Mouse (Mus musculus) small intestine, adult 2 months (tissue): ENCODE measurements around the gene Itga6. TPM values are rescaled to one million over a fixed set of nuclear protein-coding genes. Genes with fewer than 3 reads are reported as not detected.
"Not testable (repeated sequence)": the region's sequence is repeated elsewhere in the genome, so short reads cannot be mapped to it uniquely, and the experiment has no call there.

Source experiments
- H3K27ac ChIP-seq: fragments of 200-500 bp; 2 replicates; pipeline ENCODE4 v1.5.1; 2012; ENCODE audit warnings: low read depth, low read length, control low read depth, inconsistent platforms; ENCODE audit not compliant: insufficient read depth
- H3K27me3 ChIP-seq: fragments of 200-500 bp; 2 replicates; pipeline ENCODE4 v1.6.1; 2012; ENCODE audit warnings: mild to moderate bottlenecking, moderate library complexity, low read length, inconsistent platforms; ENCODE audit not compliant: control insufficient read depth, insufficient read depth
- H3K36me3 ChIP-seq: fragments of 200-500 bp; 2 replicates; pipeline ENCODE4 v1.6.1; 2012; ENCODE audit warnings: mild to moderate bottlenecking, low read length, control low read depth, inconsistent platforms; ENCODE audit not compliant: control insufficient read depth, insufficient read depth
- H3K4me1 ChIP-seq: fragments of 200-500 bp; 2 replicates; pipeline ENCODE4 v1.6.1; 2012; ENCODE audit warnings: low read length, inconsistent platforms, mixed read lengths; ENCODE audit not compliant: control insufficient read depth, insufficient read depth, insufficient read length
- H3K4me3 ChIP-seq: fragments of 200-500 bp; 2 replicates; pipeline ENCODE4 v1.5.1; 2012; ENCODE audit warnings: low read depth, mild to moderate bottlenecking, control low read depth, inconsistent platforms, low read length, moderate library complexity
- CTCF ChIP-seq: fragments of 200-500 bp; IDR thresholded peaks from 2 replicates; pipeline ENCODE4 v1.5.1; 2012; ENCODE audit warnings: low read depth, mild to moderate bottlenecking, control low read depth, inconsistent platforms, low read length, moderate library complexity, mixed read lengths; ENCODE audit not compliant: insufficient replicate concordance, insufficient read length; ENCODE audit errors: extremely low read depth
- POLR2A ChIP-seq: fragments of 200-500 bp; IDR thresholded peaks from 2 replicates; pipeline ENCODE4 v1.6.1; 2012; ENCODE audit warnings: low read depth, mild to moderate bottlenecking, control low read depth, inconsistent platforms, low read length, moderate library complexity
- WGBS: fragments of 180-500 bp; shearing (Covaris S2); methylation state at CpG from one replicate; pipeline ENCODE4 v1.1.7; 2018; 5-methylcytosine and 5-hydroxymethylcytosine counted together
- polyA plus RNA-seq: library from polyadenylated mRNA; depleted of rRNA; stranded (reverse); fragments of >200 nt; gene quantifications from 2 replicates; pipeline ENCODE4 v1.2.3, GENCODE M21; 2012; rRNA removed

Gene Itga6
- polyA plus RNA-seq, 1 experiment = 49.8 TPM

GRCm38 (mm10) chr2:71892741-71893349, 147.4 kb downstream of the Itga6 start:
- 83% methylated on average over 7 of the region's 7 CpGs for WGBS
- no peak for TF ChIP-seq POLR2A
- TF ChIP-seq CTCF = no peak
- no peak overlapping the region for H3K27ac ChIP-seq

GRCm38 (mm10) chr2:71895596-71896286, 150.3 kb downstream of the Itga6 start:
- no peak overlapping the region for H3K27ac ChIP-seq
- no peak for TF ChIP-seq CTCF
- TF ChIP-seq POLR2A = no peak
- peaks cover 13% of the 10 kb centered on the region for H3K36me3 ChIP-seq
- no peaks in the 10 kb centered on the region for H3K27me3 ChIP-seq
- WGBS = 93% methylated on average over 13 of the region's 13 CpGs
- no peaks in the 10 kb centered on the region for H3K4me1 ChIP-seq
- H3K4me3 ChIP-seq = no peak overlapping the region

More at GRCm38 (mm10) chr2:71892741-71893349, 147.4 kb downstream of the Itga6 start:
- no peaks in the 10 kb centered on the region for H3K4me1 ChIP-seq
- H3K36me3 ChIP-seq = peaks cover 14% of the 10 kb centered on the region
- H3K27me3 ChIP-seq = no peaks in the 10 kb centered on the region
- H3K4me3 ChIP-seq = no peak overlapping the region

- WGBS = 86% methylated on average over 12 of the region's 12 CpGs
- Histone ChIP-seq H3K27me3 (no peaks in the 10 kb centered on the region), H3K4me1 (no peaks in the 10 kb centered on the region), H3K4me3 (no peak overlapping the region), H3K36me3 (peaks cover 12% of the 10 kb centered on the region), H3K27ac (no peak overlapping the region)
- no peak for TF ChIP-seq CTCF
- no peak for TF ChIP-seq POLR2A
Measured at GRCm38 (mm10) chr2:71897420-71897819, 152.0 kb downstream of the Itga6 start.

- Histone ChIP-seq H3K4me3 (no peak overlapping the region), H3K36me3 (peaks cover 9% of the 10 kb centered on the region), H3K27me3 (no peaks in the 10 kb centered on the region), H3K4me1 (no peaks in the 10 kb centered on the region), H3K27ac (no peak overlapping the region)
- TF ChIP-seq CTCF (no peak), POLR2A (no peak)
- WGBS = 51% methylated on average over 8 of the region's 8 CpGs
Measured at GRCm38 (mm10) chr2:71898335-71898856, 153.0 kb downstream of the Itga6 start.

GRCm38 (mm10) chr2:71899886-71900285, 154.5 kb downstream of the Itga6 start:
- TF ChIP-seq POLR2A = no peak
- no peak for TF ChIP-seq CTCF
- Histone ChIP-seq H3K27me3 (no peaks in the 10 kb centered on the region), H3K27ac (no peak overlapping the region), H3K4me3 (no peak overlapping the region), H3K4me1 (no peaks in the 10 kb centered on the region), H3K36me3 (peaks cover 9% of the 10 kb centered on the region)
- 86% methylated on average over 15 of the region's 15 CpGs for WGBS

GRCm38 (mm10) chr2:71905154-71905553, 159.7 kb downstream of the Itga6 start:
- 68% methylated on average over 7 of the region's 7 CpGs for WGBS
- TF ChIP-seq CTCF = no peak
- TF ChIP-seq POLR2A = no peak
- no peak overlapping the region for H3K4me3 ChIP-seq
- no peak overlapping the region for H3K27ac ChIP-seq
- no peaks in the 10 kb centered on the region for H3K27me3 ChIP-seq
- H3K36me3 ChIP-seq = peaks cover 2% of the 10 kb centered on the region
- no peaks in the 10 kb centered on the region for H3K4me1 ChIP-seq

- H3K27me3 ChIP-seq, H3K36me3 ChIP-seq, H3K4me3 ChIP-seq, H3K27ac ChIP-seq, H3K4me1 ChIP-seq: not testable (repeated sequence)
- 94% methylated on average over 8 of the region's 8 CpGs for WGBS
Measured at GRCm38 (mm10) chr2:71906356-71906755, 160.9 kb downstream of the Itga6 start.

Other genes with a start within 250 kb of the Itga6 start
- 0.14 and 0.32 TPM in 2 replicates for gene Dlx1, start 217.5 kb upstream of the Itga6 start, polyA plus RNA-seq
- 0.15 and 0.33 TPM in 2 replicates for gene Dlx2, start 198.9 kb upstream of the Itga6 start, polyA plus RNA-seq
- 5.2 and 7.0 TPM in 2 replicates for gene Pdk1, start 127.6 kb downstream of the Itga6 start, polyA plus RNA-seq
- 0.56 and 2.7 TPM in 2 replicates for gene Rapgef4, start 235.6 kb downstream of the Itga6 start, polyA plus RNA-seq